Mouse (Mus musculus): ENCODE data around the gene Dph6.

Dph6 gene

DNA sequence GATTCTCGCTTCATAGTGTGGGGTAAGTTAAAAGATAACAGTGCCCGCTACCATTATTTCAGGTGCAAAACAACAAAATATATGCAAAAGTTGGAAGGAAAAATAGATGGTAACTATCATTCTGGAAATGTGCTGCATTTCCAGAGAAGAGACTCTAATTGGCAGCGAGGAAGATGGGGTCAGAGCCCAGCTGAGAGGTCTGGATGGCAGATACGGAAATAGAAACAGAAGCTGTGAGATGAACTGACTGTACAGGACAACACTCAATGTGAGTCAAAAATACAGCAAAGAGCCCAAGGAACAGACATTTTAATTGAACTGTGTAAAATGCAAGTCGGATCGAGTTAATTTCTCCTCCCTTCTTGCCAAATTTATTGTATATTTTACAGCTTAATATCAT, 114.3 kb downstream of the Dph6 start:
- DNase-seq (ENCODE audit: low spot score in 2 of 2), result no peak

DNA sequence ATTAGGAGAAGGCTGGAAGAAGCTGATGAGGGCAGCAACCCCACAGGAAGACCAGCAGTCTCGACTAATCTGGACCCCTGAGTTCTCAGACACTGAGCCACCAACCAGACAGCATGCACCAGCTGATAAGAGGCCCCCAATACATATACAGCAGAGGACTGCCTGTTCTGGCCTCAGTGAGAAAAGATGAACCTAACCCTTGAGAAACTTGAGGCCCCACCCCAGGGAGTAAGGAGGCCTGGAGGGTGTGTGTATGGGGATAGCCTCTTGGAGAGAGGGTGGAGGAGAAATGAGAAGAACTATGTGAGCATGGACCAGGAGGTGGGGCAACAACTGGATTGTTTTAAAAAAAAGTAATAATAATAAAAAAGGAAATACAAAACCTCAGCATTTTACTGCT, 118.7 kb downstream of the Dph6 start:
- DNase-seq (ENCODE audit: low spot score in 2 of 2), result no peak

DNA sequence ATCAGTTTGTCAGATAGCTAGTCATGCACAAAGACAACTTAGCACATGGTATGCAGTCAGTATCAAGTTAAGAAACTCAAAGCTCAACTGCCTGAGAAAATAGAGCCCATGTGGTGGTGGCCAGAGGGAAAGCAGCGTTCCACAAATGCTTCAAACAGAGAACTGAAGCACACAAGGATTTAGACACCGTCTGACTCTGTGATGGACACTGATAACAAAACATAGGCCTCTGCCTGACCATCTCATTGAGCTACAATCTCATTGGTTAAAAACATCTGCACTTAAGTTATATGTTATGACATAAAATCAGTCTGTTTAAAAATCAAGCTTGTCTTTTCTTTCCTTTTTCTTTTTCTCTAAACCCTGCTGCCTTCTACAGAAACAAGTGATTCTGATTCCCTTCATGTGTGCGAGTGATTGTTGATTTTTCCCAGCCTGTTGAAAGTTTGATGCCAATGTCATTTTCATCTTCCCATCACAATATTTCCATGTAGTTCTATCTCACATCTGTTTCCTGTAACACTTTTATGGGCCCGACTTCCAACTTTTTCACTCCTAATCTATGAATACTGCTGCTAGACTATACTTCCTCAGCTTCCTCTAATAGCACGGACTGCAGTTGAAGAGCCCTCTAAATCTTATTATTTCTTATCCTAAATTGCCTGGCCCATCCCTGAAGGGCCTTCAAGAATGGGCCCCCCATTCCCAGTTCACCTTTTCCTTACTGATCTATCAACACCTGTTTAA, 123.6 kb downstream of the Dph6 start:
- no peak for DNase-seq (ENCODE audit: low spot score in 2 of 2)

DNA sequence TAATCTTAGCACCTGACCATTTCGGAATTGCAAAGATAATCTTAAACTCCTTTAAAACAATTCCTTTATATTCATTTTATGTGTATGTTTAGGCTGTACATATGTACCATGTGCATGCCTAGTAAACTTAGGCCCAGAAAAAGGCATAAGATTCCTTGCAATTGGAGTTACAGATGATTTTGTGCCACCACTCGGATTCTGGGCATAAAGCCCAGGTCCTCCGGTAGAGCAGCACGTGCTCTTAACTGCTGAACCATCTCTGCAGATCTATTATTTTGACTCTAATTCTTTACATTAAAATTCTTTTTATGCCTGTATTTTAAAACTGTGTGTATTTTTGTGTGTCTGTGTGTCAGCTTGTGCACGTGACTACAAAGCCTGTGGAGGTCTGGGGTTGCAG, 134.3 kb downstream of the Dph6 start:
- DNase-seq (ENCODE audit: low spot score in 2 of 2), result no peak

DNA sequence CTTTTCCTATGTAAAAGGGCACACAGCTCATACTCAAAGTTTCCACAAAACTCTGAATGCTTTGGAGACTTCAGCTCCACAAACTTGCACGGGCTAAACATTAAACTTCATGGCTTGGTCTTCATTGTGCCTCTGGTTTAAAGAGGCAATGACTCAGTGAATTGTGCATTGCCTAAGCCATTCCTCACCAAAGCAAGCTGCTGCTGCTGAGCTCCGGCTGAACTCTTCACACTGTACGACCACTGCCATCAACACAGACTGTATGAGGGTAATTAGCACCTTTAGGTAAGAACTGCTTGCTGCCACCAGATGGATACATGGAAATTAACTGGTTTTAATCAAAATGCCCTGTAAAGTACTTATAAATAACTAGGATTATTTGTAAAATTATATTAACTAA, 134.9 kb downstream of the Dph6 start:
- no peak for DNase-seq (ENCODE audit: low spot score in 2 of 2)

DNA sequence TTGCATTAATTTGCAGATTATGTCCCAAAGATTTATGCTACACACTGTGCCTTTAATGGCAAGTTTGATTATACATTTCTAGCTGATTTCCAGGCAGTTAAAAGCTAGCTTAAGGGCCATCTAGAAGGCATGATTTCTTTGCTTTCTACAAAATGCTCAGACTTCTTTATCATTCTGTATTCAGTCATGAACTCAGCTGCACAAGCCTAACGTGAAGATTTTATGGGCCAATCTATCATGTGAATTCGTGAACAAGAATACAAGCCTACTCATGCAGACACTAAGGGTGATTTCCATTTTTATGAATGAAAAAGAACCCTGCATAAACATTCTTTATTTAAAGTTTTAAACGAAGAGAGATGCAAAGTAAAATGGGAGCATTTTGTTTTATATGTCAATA, 162.4 kb downstream of the Dph6 start:
- DNase-seq (ENCODE audit: low spot score in 2 of 2), result no peak

DNA sequence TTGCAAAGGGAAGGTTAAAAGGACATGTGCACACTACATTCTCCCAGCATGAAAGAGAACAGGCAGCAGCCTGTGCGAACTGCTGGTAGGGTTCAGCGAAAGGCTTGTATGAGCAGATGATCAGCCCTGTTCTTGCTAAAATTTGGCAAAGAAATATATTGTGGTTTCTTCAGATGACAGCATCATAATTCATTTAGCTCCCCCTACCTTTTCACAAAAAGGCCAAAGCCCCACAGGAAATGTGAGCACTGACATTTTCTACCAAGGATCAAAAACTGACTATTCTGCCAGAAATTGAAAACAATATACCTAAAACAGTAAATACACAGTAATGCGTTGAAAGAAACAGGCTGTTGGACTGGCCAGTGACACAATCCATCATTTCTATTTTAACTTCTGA, 162.9 kb downstream of the Dph6 start:
- DNase-seq (ENCODE audit: low spot score in 2 of 2), result no peak

DNA sequence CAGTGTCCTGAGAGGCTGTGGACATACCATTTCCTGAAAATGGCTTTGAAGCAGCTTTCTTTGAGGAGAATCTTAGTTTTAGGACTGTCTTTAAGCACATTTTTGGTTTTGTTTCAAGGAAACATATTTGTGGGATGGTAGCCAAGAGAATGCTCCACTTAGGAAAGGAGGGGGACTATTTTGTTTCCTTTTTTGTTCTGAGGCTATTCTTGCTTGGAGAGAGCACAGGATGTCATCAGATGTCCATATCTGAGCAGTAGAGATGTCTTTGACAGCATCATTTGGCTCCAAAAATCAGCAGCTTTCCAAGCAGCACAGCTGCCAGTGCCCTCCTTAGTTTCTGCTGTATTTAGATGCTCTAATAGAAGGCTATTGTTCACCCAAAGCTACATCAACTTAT, 167.8 kb downstream of the Dph6 start:
- no peak for DNase-seq (ENCODE audit: low spot score in 2 of 2)

Measured in spleen, postnatal 10 days (tissue).